18 mouse cellular contexts compared by ENCODE assay signal in the genomic region with DNA sequence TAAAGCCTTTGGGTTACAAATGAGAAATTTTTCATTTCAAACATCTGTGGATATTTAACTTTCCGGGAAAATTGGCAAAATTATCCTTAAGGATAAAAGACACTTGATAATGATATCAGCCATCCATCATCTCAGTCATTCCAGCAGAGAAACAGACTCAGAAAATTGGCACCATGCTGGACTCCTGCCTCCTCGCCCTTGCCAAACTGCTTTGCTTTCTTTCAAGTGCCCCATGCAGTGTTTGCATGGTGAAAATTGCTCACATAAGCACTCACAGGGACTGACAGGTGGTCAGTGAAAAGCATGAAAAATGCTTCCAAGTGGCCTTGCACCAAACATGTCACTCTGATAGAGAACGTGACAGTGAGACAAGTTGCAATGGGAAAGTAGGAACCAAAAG.
DNase-seq lines count a peak whose midpoint lies in the region; ATAC-seq and TF ChIP-seq lines count a peak whose summit lies in the region.
"Had no signal": no experiment of that assay in that cellular context is flagged by ENCODE, and none has a peak within 500 bp of the region (broad histone marks: within the 10 kb centered on the region; RNA-seq: fewer than 3 reads in every experiment).

No protein-coding gene starts in this region.

- H3K4me1 ChIP-seq in forebrain, embryonic 14.5 days (ENCODE audit: control insufficient read depth, insufficient read depth, low read length) = no peaks in the 10 kb centered on the region
- H3K4me1 ChIP-seq in forebrain, embryonic 10.5 days = no peaks in the 10 kb centered on the region
- H3K4me1 ChIP-seq: intestine, embryonic 15.5 days; midbrain, embryonic 10.5 days; neural tube, embryonic 15.5 days had no signal

- no peaks in the 10 kb centered on the region for H3K9me3 ChIP-seq in forebrain, embryonic 14.5 days (replicated peaks; ENCODE audit: control insufficient read depth, low read length)
- no peaks in the 10 kb centered on the region for H3K9me3 ChIP-seq in forebrain, embryonic 10.5 days
- H3K9me3 ChIP-seq: intestine, embryonic 15.5 days; midbrain, embryonic 10.5 days; neural tube, embryonic 15.5 days had no signal

- DNase-seq in forebrain, embryonic 14.5 days (ENCODE audit: low spot score) = peak; percentile 67
- DNase-seq in forebrain, embryonic 10.5 days (ENCODE audit: extremely low spot score, low spot score) = no peak
- peak; percentile 29 for DNase-seq in left cerebral cortex, postnatal 4 days
- no peak for DNase-seq in left cerebral cortex, adult 9 months (ENCODE audit: low spot score in 2 of 2)
- peak; percentile 79 for DNase-seq in brain, embryonic 14.5 days (ENCODE audit: low read depth)
- DNase-seq in mesoderm, embryonic 11.5 days (ENCODE audit: low read depth, low spot score) = peak; percentile 2
- no peak for DNase-seq in frontal cortex, postnatal 36 days (ENCODE audit: low spot score in 2 of 2)
- DNase-seq: cerebellum, adult 11-12 months; heart, postnatal 14 days; liver; liver, postnatal 0 days; lung, postnatal 36 days; right cerebral cortex, postnatal 25 days had no signal

- no peak for TF ChIP-seq POLR2A in brain, embryonic 14.5 days (IDR thresholded peaks at IDR 0.05; ENCODE audit: borderline replicate concordance, extremely low read depth, insufficient read depth, insufficient read length, poor library complexity, severe bottlenecking)

- WGBS in forebrain, embryonic 14.5 days = 33% methylated on average over 3 of the region's 3 CpGs
- 76% methylated on average over 3 of the region's 3 CpGs for WGBS in forebrain, embryonic 10.5 days

- no peaks in the 10 kb centered on the region for H3K27me3 ChIP-seq in forebrain, embryonic 14.5 days (replicated peaks; ENCODE audit: control insufficient read depth, insufficient read depth, low read length)
- no peaks in the 10 kb centered on the region for H3K27me3 ChIP-seq in forebrain, embryonic 10.5 days (ENCODE audit: poor library complexity, severe bottlenecking)
- H3K27me3 ChIP-seq: intestine, embryonic 15.5 days; neural tube, embryonic 15.5 days had no signal

- no peak for TF ChIP-seq CTCF in brain, embryonic 14.5 days (IDR thresholded peaks at IDR 0.05; ENCODE audit: borderline replicate concordance, extremely low read depth, insufficient read depth, insufficient read length)

- H3K9ac ChIP-seq in forebrain, embryonic 14.5 days (ENCODE audit: low read length) = no peak overlapping the region
- H3K9ac ChIP-seq: intestine, embryonic 15.5 days; liver, postnatal 0 days; neural tube, embryonic 15.5 days had no signal

- no peaks in the 10 kb centered on the region for H3K36me3 ChIP-seq in forebrain, embryonic 14.5 days (ENCODE audit: control insufficient read depth, insufficient read depth, low read length)
- no peaks in the 10 kb centered on the region for H3K36me3 ChIP-seq in forebrain, embryonic 10.5 days (replicated peaks)
- H3K36me3 ChIP-seq: intestine, embryonic 15.5 days; midbrain, embryonic 10.5 days; neural tube, embryonic 15.5 days had no signal

- intact Hi-C loops in left cerebral cortex, postnatal 4 days (cut with DNase I) = no loop called here

- ATAC-seq in forebrain, embryonic 14.5 days = peak; percentile 75; the same call in 1 of the 2 replicates
- ATAC-seq: intestine, embryonic 15.5 days; liver, postnatal 0 days had no signal

- no peak overlapping the region for H3K4me2 ChIP-seq in forebrain, embryonic 14.5 days (ENCODE audit: low read length)
- H3K4me2 ChIP-seq: heart, embryonic 11.5 days; intestine, embryonic 15.5 days; neural tube, embryonic 15.5 days had no signal

- no peak overlapping the region for H3K4me3 ChIP-seq in forebrain, embryonic 14.5 days (ENCODE audit: low read depth, low read length)
- no peak overlapping the region for H3K4me3 ChIP-seq in forebrain, embryonic 10.5 days
- H3K4me3 ChIP-seq: intestine, embryonic 15.5 days; midbrain, embryonic 10.5 days; neural tube, embryonic 15.5 days had no signal

- H3K27ac ChIP-seq in forebrain, embryonic 14.5 days (ENCODE audit: low read depth, low read length) = no peak overlapping the region
- H3K27ac ChIP-seq in forebrain, embryonic 10.5 days = no peak overlapping the region
- H3K27ac ChIP-seq: intestine, embryonic 15.5 days; kidney, postnatal 0 days; midbrain, embryonic 10.5 days; neural tube, embryonic 15.5 days had no signal

Comparison
In these comparisons a context has a peak if more than half of its experiments do, and no peak if none do; other contexts are left out.
1. DNase-seq: peak in forebrain, embryonic 14.5 days (single experiment), left cerebral cortex, postnatal 4 days (single experiment), brain, embryonic 14.5 days (single experiment) and mesoderm, embryonic 11.5 days (single experiment); none in forebrain, embryonic 10.5 days (single experiment), left cerebral cortex, adult 9 months (0 of 2) and frontal cortex, postnatal 36 days (0 of 2).